Mouse (Mus musculus) liver, embryonic 14.5 days (tissue): ENCODE results near the gene Ryr1.

Experiments
- CTCF ChIP-seq: IDR thresholded peaks from 2 replicates; pipeline ENCODE4 v1.5.1; 2016; ENCODE audit warnings: antibody characterized with exemption, low read depth, control low read depth
- EP300 ChIP-seq: IDR thresholded peaks from 2 replicates; pipeline ENCODE4 v1.6.1; 2016; ENCODE audit warnings: antibody characterized with exemption, low read depth

- TF ChIP-seq CTCF (peak; percentile 67), EP300 (no peak)
Observed at GRCm38 (mm10) chr7:29050797-29051196, 74.2 kb downstream of the Ryr1 start.
